Mouse (Mus musculus) ES-Bruce4 (cell line): ENCODE results near the gene Zbtb7a. TPM values are rescaled to one million over a fixed set of nuclear protein-coding genes. Genes with fewer than 3 reads are reported as not detected.
"Not testable (repeated sequence)": the region's sequence is repeated elsewhere in the genome, so short reads cannot be mapped to it uniquely, and the experiment has no call there.

ENCODE experiments used
- H3K27ac ChIP-seq: 2 replicates; pipeline ENCODE4 v1.5.1; 2012; ENCODE audit warnings: low read length, inconsistent platforms; ENCODE audit not compliant: insufficient read depth
- H3K27me3 ChIP-seq: 2 replicates; pipeline ENCODE4 v1.6.1; 2012; ENCODE audit warnings: mild to moderate bottlenecking, low read length, inconsistent platforms; ENCODE audit not compliant: control insufficient read depth, poor library complexity, insufficient read depth, severe bottlenecking
- H3K36me3 ChIP-seq: 2 replicates; pipeline ENCODE4 v1.6.1; 2012; ENCODE audit warnings: inconsistent platforms, mild to moderate bottlenecking, low read length, moderate library complexity; ENCODE audit not compliant: control insufficient read depth, poor library complexity, insufficient read depth, severe bottlenecking
- H3K4me1 ChIP-seq: one replicate; pipeline ENCODE4 v1.8.1; 2011; ENCODE audit warnings: low read length; ENCODE audit not compliant: control insufficient read depth, insufficient read depth
- H3K4me3 ChIP-seq: 2 replicates; pipeline ENCODE4 v1.5.1; 2011; ENCODE audit warnings: low read depth, mild to moderate bottlenecking, low read length
- H3K9ac ChIP-seq: 2 replicates; pipeline ENCODE4 v1.6.1; 2012; ENCODE audit warnings: low read depth, mild to moderate bottlenecking, inconsistent platforms; ENCODE audit not compliant: poor library complexity, severe bottlenecking
- H3K9me3 ChIP-seq: replicated peaks from 2 replicates; pipeline ENCODE4 v1.6.1; 2012; ENCODE audit warnings: mild to moderate bottlenecking, low read length, inconsistent platforms; ENCODE audit not compliant: control insufficient read depth, poor library complexity, insufficient read depth, severe bottlenecking
- CTCF ChIP-seq: IDR thresholded peaks from one replicate; pipeline ENCODE4 v1.8.1; 2011; ENCODE audit warnings: low read depth, low read length
- EP300 ChIP-seq: IDR thresholded peaks from 2 replicates; pipeline ENCODE4 v1.6.1; 2011; ENCODE audit warnings: low read depth, low read length; ENCODE audit not compliant: insufficient read depth
- POLR2A ChIP-seq: IDR thresholded peaks from one replicate; pipeline ENCODE4 v1.8.1; 2011; ENCODE audit warnings: low read length; ENCODE audit not compliant: insufficient read depth
- polyA plus RNA-seq: library from polyadenylated mRNA; stranded (reverse); fragments of >200 nt; gene quantifications from 2 replicates; pipeline ENCODE4 v1.2.4, GENCODE M21; 2011; ENCODE audit warnings: low read depth; ENCODE audit not compliant: missing spikeins, insufficient read depth, insufficient read length

The Zbtb7a gene
- polyA plus RNA-seq, 1 experiment = 12.6 TPM

- TF ChIP-seq POLR2A = no peak
- no peak for TF ChIP-seq CTCF
- no peak for TF ChIP-seq EP300
- H3K4me1 ChIP-seq = no peaks in the 10 kb centered on the region
- peak overlapping the region; percentile 79 for H3K9ac ChIP-seq
Observed at GRCm38 (mm10) chr10:81168087-81168431, 33.0 kb downstream of the Zbtb7a start.

GRCm38 (mm10) chr10:81168521-81169244, 33.7 kb downstream of the Zbtb7a start:
- Histone ChIP-seq H3K4me3 (peak overlapping the region; percentile 82), H3K9me3 (no peaks in the 10 kb centered on the region), H3K9ac (peak overlapping the region; percentile 79), H3K4me1 (no peaks in the 10 kb centered on the region), H3K36me3 (peaks cover 3% of the 10 kb centered on the region; the same call in 1 of the 2 replicates), H3K27ac (peak overlapping the region; percentile 89), H3K27me3 (no peaks in the 10 kb centered on the region)
- no peak for TF ChIP-seq CTCF
- TF ChIP-seq POLR2A = peak; percentile 39

More at GRCm38 (mm10) chr10:81168087-81168431, 33.0 kb downstream of the Zbtb7a start:
- Histone ChIP-seq H3K9me3 (no peaks in the 10 kb centered on the region), H3K36me3 (peaks cover 7% of the 10 kb centered on the region; the same call in 1 of the 2 replicates), H3K27ac (peak overlapping the region; percentile 89), H3K4me3 (peak overlapping the region; percentile 82), H3K27me3 (no peaks in the 10 kb centered on the region)

DNA sequence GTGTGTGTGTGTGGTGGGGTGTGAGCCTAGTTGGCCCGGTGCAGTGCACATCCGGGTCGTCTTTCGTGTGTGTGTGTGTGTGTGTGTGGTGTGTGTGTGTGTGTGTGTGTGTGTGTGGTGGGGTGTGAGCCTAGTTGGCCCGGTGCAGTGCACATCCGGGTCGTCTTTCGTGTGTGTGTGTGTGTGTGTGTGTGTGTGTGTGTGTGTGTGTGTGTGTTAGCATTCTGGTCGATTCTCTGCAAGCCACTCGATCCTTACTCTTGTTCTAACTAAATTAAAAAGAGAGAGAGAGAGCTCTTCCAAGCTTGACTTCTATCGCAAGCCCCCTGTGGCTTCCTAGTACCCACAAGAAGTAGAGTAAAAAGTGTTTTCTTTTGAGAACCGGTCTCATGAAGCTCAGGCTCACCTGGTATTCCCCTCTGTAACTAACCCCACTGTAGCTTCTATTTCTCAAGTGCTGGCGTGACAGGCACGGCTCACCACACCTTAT, 34.4 kb downstream of the Zbtb7a start:
- not testable (repeated sequence) for H3K27me3 ChIP-seq, H3K4me1 ChIP-seq, H3K9me3 ChIP-seq, H3K27ac ChIP-seq, H3K36me3 ChIP-seq
- peak overlapping the region; percentile 35; the same call in 1 of the 2 replicates for H3K9ac ChIP-seq
- H3K4me3 ChIP-seq = 0 out of 2 replicates have a peak overlapping the region, but pooled peaks have one; percentile 29

GRCm38 (mm10) chr10:81173132-81173531, 38.1 kb downstream of the Zbtb7a start:
- Histone ChIP-seq H3K36me3 (peaks cover 13% of the 10 kb centered on the region), H3K9ac (peak overlapping the region; percentile 29), H3K4me3 (peak overlapping the region; percentile 44), H3K4me1 (no peaks in the 10 kb centered on the region), H3K9me3 (no peaks in the 10 kb centered on the region), H3K27me3 (no peaks in the 10 kb centered on the region), H3K27ac (peak overlapping the region; percentile 79)
- TF ChIP-seq EP300 (no peak), CTCF (no peak), POLR2A (no peak)

GRCm38 (mm10) chr10:81174617-81175344, 39.8 kb downstream of the Zbtb7a start:
- Histone ChIP-seq H3K4me3 (peak overlapping the region; percentile 68), H3K9ac (peak overlapping the region; percentile 37), H3K9me3 (no peaks in the 10 kb centered on the region), H3K36me3 (peaks cover 29% of the 10 kb centered on the region), H3K27ac (peak overlapping the region; percentile 64), H3K27me3 (no peaks in the 10 kb centered on the region), H3K4me1 (no peaks in the 10 kb centered on the region)
- TF ChIP-seq EP300 = no peak
- TF ChIP-seq CTCF = no peak
- no peak for TF ChIP-seq POLR2A

GRCm38 (mm10) chr10:81175345-81175701, 40.3 kb downstream of the Zbtb7a start:
- H3K9ac ChIP-seq = peak overlapping the region; percentile 37; the same call in 1 of the 2 replicates
- peak overlapping the region; percentile 39; the same call in 1 of the 2 replicates for H3K27ac ChIP-seq
- not testable (repeated sequence) for H3K4me1 ChIP-seq, H3K27me3 ChIP-seq, H3K9me3 ChIP-seq, H3K4me3 ChIP-seq
- peaks cover 34% of the 10 kb centered on the region for H3K36me3 ChIP-seq
